Mouse (Mus musculus): ENCODE measurements at regions not wholly inside any gene's neighbourhood (a gene's known extent, or its start where the extent isn't known, plus 50 kb on each side); places are given as distances from the start of the nearest gene placed in this dataset.

GRCm38 (mm10) chr2:84113562-84113961 lies 123.2 kb downstream of the Gm13691 start:
- no peaks in the 10 kb centered on the region for H3K9me3 ChIP-seq (ENCODE audit: control insufficient read depth, low read length)
- 82% methylated on average over 6 of the region's 6 CpGs for WGBS
- H3K36me3 ChIP-seq (replicated peaks; ENCODE audit: control insufficient read depth, insufficient read depth), result no peaks in the 10 kb centered on the region
- ATAC-seq (ENCODE audit: low FRiP score) (no peak), DNase-seq (ENCODE audit: low spot score) (no peak)
- H3K4me3 ChIP-seq (replicated peaks; ENCODE audit: low read length), result no peak overlapping the region
- no peak overlapping the region for H3K27ac ChIP-seq
- no peak overlapping the region for H3K9ac ChIP-seq
- no peak overlapping the region for H3K4me2 ChIP-seq (replicated peaks)
- H3K4me1 ChIP-seq (replicated peaks; ENCODE audit: control insufficient read depth, insufficient read depth, low read length), result no peaks in the 10 kb centered on the region
- no peaks in the 10 kb centered on the region for H3K27me3 ChIP-seq (ENCODE audit: control insufficient read depth, insufficient read depth, low read length)

DNA sequence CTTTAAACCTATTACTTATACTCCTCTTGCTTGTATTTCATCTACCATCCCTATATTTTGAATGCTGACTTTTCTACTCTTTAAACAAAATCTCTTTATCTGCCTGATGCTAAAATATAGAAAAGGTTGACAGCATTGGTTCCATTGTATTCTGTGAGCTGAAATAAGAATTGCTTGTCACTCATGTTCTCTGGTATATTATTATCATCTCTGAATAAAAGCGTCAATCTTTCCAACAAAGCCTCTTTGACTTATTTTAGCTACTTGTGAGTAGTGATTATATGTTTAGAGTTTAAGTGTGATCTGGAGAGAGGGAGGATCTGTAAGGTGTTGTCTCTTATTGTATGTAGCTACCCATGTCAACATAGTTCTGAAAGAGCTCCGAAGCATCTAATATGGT lies 129.5 kb downstream of the Gm13691 start:
- Histone ChIP-seq H3K9me3 (ENCODE audit: control insufficient read depth, low read length) (no peaks in the 10 kb centered on the region), H3K4me2 (replicated peaks) (no peak overlapping the region), H3K27me3 (ENCODE audit: control insufficient read depth, insufficient read depth, low read length) (no peaks in the 10 kb centered on the region), H3K4me3 (replicated peaks; ENCODE audit: low read length) (no peak overlapping the region), H3K9ac (no peak overlapping the region), H3K4me1 (replicated peaks; ENCODE audit: control insufficient read depth, insufficient read depth, low read length) (no peaks in the 10 kb centered on the region), H3K27ac (no peak overlapping the region), H3K36me3 (replicated peaks; ENCODE audit: control insufficient read depth, insufficient read depth) (no peaks in the 10 kb centered on the region)
- WGBS, result 92% methylated on average over 2 of the region's 2 CpGs
- DNase-seq (ENCODE audit: low spot score), result no peak
- ATAC-seq (ENCODE audit: low FRiP score), result no peak

GRCm38 (mm10) chr2:84127586-84127985 lies 137.2 kb downstream of the Gm13691 start:
- H3K27ac ChIP-seq, result no peak overlapping the region
- DNase-seq (ENCODE audit: low spot score), result no peak
- H3K36me3 ChIP-seq (replicated peaks; ENCODE audit: control insufficient read depth, insufficient read depth), result no peaks in the 10 kb centered on the region
- no peaks in the 10 kb centered on the region for H3K9me3 ChIP-seq (ENCODE audit: control insufficient read depth, low read length)
- no peak overlapping the region for H3K4me2 ChIP-seq (replicated peaks)
- no peak overlapping the region for H3K9ac ChIP-seq
- no peak for ATAC-seq (ENCODE audit: low FRiP score)
- H3K4me1 ChIP-seq (replicated peaks; ENCODE audit: control insufficient read depth, insufficient read depth, low read length), result no peaks in the 10 kb centered on the region
- no peak overlapping the region for H3K4me3 ChIP-seq (replicated peaks; ENCODE audit: low read length)
- WGBS, result 79% methylated on average over 3 of the region's 3 CpGs
- H3K27me3 ChIP-seq (ENCODE audit: control insufficient read depth, insufficient read depth, low read length), result no peaks in the 10 kb centered on the region

DNA sequence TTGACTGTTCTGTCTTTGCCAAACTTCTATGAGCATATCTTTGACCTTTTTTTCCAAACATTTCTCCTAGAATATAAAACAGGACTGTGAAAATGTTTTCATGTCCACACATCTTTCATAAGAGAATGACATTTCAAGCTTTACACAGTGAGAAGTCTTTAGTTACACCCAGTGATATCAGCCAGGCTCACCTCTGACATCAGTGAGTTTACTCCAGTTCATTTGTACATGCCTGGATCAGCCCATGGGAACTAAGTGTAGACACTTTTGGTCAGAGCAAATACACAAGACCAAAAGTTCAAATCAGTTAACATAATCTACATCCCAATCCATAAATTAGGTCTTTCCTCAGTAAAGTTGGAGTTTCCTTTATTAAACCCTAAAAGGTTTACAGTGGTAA lies 171.4 kb downstream of the Gm13691 start:
- DNase-seq (ENCODE audit: low spot score) (no peak), ATAC-seq (ENCODE audit: low FRiP score) (no peak)
- H3K9ac ChIP-seq, result no peak overlapping the region
- H3K4me2 ChIP-seq (replicated peaks), result no peak overlapping the region
- no peaks in the 10 kb centered on the region for H3K27me3 ChIP-seq (ENCODE audit: control insufficient read depth, insufficient read depth, low read length)
- no peaks in the 10 kb centered on the region for H3K4me1 ChIP-seq (replicated peaks; ENCODE audit: control insufficient read depth, insufficient read depth, low read length)
- no peaks in the 10 kb centered on the region for H3K9me3 ChIP-seq (ENCODE audit: control insufficient read depth, low read length)
- no peaks in the 10 kb centered on the region for H3K36me3 ChIP-seq (replicated peaks; ENCODE audit: control insufficient read depth, insufficient read depth)
- no peak overlapping the region for H3K27ac ChIP-seq
- no peak overlapping the region for H3K4me3 ChIP-seq (replicated peaks; ENCODE audit: low read length)

GRCm38 (mm10) chr2:84173450-84173849 lies 183.1 kb downstream of the Gm13691 start:
- no peak for ATAC-seq (ENCODE audit: low FRiP score)
- WGBS, result 70% methylated on average over 3 of the region's 3 CpGs

DNA sequence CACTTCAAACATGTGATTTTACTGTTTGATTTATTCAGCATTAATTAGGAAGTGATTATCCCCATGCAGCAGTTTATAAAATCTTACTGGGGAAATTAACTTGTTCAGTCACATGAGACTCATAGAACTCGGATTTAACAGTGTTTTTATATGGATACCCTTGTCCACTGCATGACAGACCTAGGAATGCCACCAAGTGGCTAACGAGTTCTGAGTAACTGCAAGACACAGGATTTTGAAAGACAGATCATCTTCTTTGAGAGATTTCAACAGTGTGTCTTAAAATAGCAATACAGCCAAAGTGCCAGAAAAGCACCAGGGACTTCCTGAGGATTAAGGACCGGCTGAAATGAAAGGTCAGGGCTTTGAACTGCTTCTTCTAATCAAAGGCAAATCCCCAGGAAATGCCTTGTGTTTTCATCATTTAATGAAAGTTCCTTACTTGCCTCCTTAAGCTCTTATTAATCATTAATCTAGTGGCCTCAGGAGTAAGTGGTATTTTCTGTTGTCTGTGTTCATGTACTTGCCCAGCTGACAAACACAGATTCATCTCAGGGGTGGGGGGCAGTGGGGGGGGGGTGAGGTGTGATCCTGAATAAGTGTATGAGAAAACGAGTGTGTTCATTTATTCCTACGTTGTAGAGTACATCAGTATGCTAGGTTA lies 193.4 kb downstream of the Gm13691 start:
- no peaks in the 10 kb centered on the region for H3K27me3 ChIP-seq (ENCODE audit: control insufficient read depth, insufficient read depth, low read length)
- H3K36me3 ChIP-seq (replicated peaks; ENCODE audit: control insufficient read depth, insufficient read depth), result no peaks in the 10 kb centered on the region
- no peak for ATAC-seq (ENCODE audit: low FRiP score)
- WGBS, result 44% methylated on average over 5 of the region's 5 CpGs
- H3K4me3 ChIP-seq (replicated peaks; ENCODE audit: low read length), result no peak overlapping the region
- H3K27ac ChIP-seq, result no peak overlapping the region
- no peaks in the 10 kb centered on the region for H3K4me1 ChIP-seq (replicated peaks; ENCODE audit: control insufficient read depth, insufficient read depth, low read length)
- H3K4me2 ChIP-seq (replicated peaks), result no peak overlapping the region
- H3K9me3 ChIP-seq (ENCODE audit: control insufficient read depth, low read length), result no peaks in the 10 kb centered on the region
- H3K9ac ChIP-seq, result no peak overlapping the region
- no peak for DNase-seq (ENCODE audit: low spot score)

More at GRCm38 (mm10) chr2:84173450-84173849, 183.1 kb downstream of the Gm13691 start:
- Histone ChIP-seq H3K27me3 (ENCODE audit: control insufficient read depth, insufficient read depth, low read length) (no peaks in the 10 kb centered on the region), H3K4me1 (replicated peaks; ENCODE audit: control insufficient read depth, insufficient read depth, low read length) (no peaks in the 10 kb centered on the region), H3K36me3 (replicated peaks; ENCODE audit: control insufficient read depth, insufficient read depth) (no peaks in the 10 kb centered on the region), H3K27ac (no peak overlapping the region), H3K4me2 (replicated peaks) (no peak overlapping the region), H3K9me3 (ENCODE audit: control insufficient read depth, low read length) (peaks cover 8% of the 10 kb centered on the region; the same call in 1 of the 2 replicates), H3K9ac (no peak overlapping the region), H3K4me3 (replicated peaks; ENCODE audit: low read length) (no peak overlapping the region)
- no peak for DNase-seq (ENCODE audit: low spot score)

- no peak for ATAC-seq (ENCODE audit: low FRiP score)
- 77% methylated on average over 19 of the region's 19 CpGs for WGBS
- no peak overlapping the region for H3K4me2 ChIP-seq (replicated peaks)
Observed at GRCm38 (mm10) chr2:84184288-84185015, 194.1 kb downstream of the Gm13691 start.

GRCm38 (mm10) chr2:84185016-84185330 lies 194.6 kb downstream of the Gm13691 start:
- Histone ChIP-seq H3K27me3 (ENCODE audit: control insufficient read depth, insufficient read depth, low read length) (no peaks in the 10 kb centered on the region), H3K4me1 (replicated peaks; ENCODE audit: control insufficient read depth, insufficient read depth, low read length) (no peaks in the 10 kb centered on the region), H3K27ac (no peak overlapping the region), H3K4me2 (replicated peaks) (no peak overlapping the region), H3K4me3 (replicated peaks; ENCODE audit: low read length) (no peak overlapping the region), H3K36me3 (replicated peaks; ENCODE audit: control insufficient read depth, insufficient read depth) (no peaks in the 10 kb centered on the region), H3K9ac (no peak overlapping the region), H3K9me3 (ENCODE audit: control insufficient read depth, low read length) (no peaks in the 10 kb centered on the region)
- DNase-seq (ENCODE audit: low spot score), result no peak
- 87% methylated on average over 7 of the region's 7 CpGs for WGBS
- ATAC-seq (ENCODE audit: low FRiP score), result no peak

More at GRCm38 (mm10) chr2:84184288-84185015, 194.1 kb downstream of the Gm13691 start:
- H3K4me3 ChIP-seq (replicated peaks; ENCODE audit: low read length), result no peak overlapping the region
- no peaks in the 10 kb centered on the region for H3K36me3 ChIP-seq (replicated peaks; ENCODE audit: control insufficient read depth, insufficient read depth)
- peak overlapping the region; percentile 26; the same call in 1 of the 2 replicates for H3K27ac ChIP-seq
- no peaks in the 10 kb centered on the region for H3K9me3 ChIP-seq (ENCODE audit: control insufficient read depth, low read length)
- DNase-seq (ENCODE audit: low spot score), result no peak
- no peaks in the 10 kb centered on the region for H3K27me3 ChIP-seq (ENCODE audit: control insufficient read depth, insufficient read depth, low read length)
- no peaks in the 10 kb centered on the region for H3K4me1 ChIP-seq (replicated peaks; ENCODE audit: control insufficient read depth, insufficient read depth, low read length)
- no peak overlapping the region for H3K9ac ChIP-seq

- Histone ChIP-seq H3K27ac (no peak overlapping the region), H3K9ac (no peak overlapping the region), H3K36me3 (replicated peaks; ENCODE audit: control insufficient read depth, insufficient read depth) (no peaks in the 10 kb centered on the region), H3K4me2 (replicated peaks) (no peak overlapping the region), H3K4me3 (replicated peaks; ENCODE audit: low read length) (no peak overlapping the region), H3K4me1 (replicated peaks; ENCODE audit: control insufficient read depth, insufficient read depth, low read length) (no peaks in the 10 kb centered on the region), H3K9me3 (ENCODE audit: control insufficient read depth, low read length) (no peaks in the 10 kb centered on the region), H3K27me3 (ENCODE audit: control insufficient read depth, insufficient read depth, low read length) (no peaks in the 10 kb centered on the region)
- DNase-seq (ENCODE audit: low spot score) (peak; percentile 22), ATAC-seq (ENCODE audit: low FRiP score) (peak; percentile 69)
- WGBS, result 51% methylated on average over 9 of the region's 9 CpGs
Observed at GRCm38 (mm10) chr2:84186126-84186701, 195.9 kb downstream of the Gm13691 start.
